Mouse (Mus musculus) stomach, postnatal 0 days (tissue): ENCODE measurements around the gene Mrpl55.

ENCODE experiments used
- CTCF ChIP-seq: IDR thresholded peaks from 2 replicates; pipeline ENCODE4 v1.5.1; 2016; ENCODE audit warnings: antibody characterized with exemption, low read depth, mild to moderate bottlenecking, moderate library complexity
- EP300 ChIP-seq: optimal IDR thresholded peaks from 2 replicates; pipeline ENCODE3; 2016; ENCODE audit warnings: antibody characterized with exemption

DNA sequence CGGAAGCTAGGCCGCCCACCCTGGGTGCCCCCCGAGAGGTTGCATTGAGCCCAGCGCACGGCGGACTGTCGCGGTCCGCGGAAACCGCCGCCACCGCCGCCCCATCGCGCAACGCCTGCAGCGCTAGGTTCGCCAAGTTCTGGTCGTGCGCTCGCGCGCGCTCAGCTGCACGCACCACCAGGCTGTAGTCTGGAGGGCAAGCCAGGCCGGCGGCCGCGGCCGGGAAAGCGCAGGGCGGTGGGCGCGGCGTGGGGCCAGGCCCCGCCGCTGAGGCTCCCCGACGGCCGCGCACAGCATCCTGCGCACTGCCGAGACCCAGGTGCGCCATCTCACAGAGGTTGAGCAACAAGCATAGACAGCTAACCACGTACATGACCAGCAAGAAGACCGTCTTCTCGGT is 25.8 kb upstream of the Mrpl55 start:
- no peak for TF ChIP-seq EP300
- no peak for TF ChIP-seq CTCF
